Mouse (Mus musculus) intestine, embryonic 15.5 days (tissue): ENCODE data around the gene Ahcyl1. TPM values are rescaled to one million over a fixed set of nuclear protein-coding genes. Genes with fewer than 3 reads are reported as not detected.
"Not testable (repeated sequence)": the region's sequence is repeated elsewhere in the genome, so short reads cannot be mapped to it uniquely, and the experiment has no call there.

ENCODE experiments used
- ATAC-seq: fragments of 200-750 bp; cut with Nextera tagmentation; 2 replicates; pipeline ENCODE4 v1.8.0; 2017; ENCODE audit warnings: moderate TSS enrichment, moderate library complexity
- H3K27ac ChIP-seq: fragments of 300-500 bp; sonication (generic); 2 replicates; pipeline ENCODE4 v1.5.1; 2015; ENCODE audit warnings: mild to moderate bottlenecking, inconsistent platforms
- H3K27me3 ChIP-seq: fragments of 300-500 bp; sonication (generic); replicated peaks from 2 replicates; pipeline ENCODE4 v1.6.1; 2015; ENCODE audit warnings: inconsistent platforms
- H3K36me3 ChIP-seq: fragments of 300-500 bp; sonication (generic); 2 replicates; pipeline ENCODE4 v1.6.1; 2015; ENCODE audit warnings: inconsistent platforms
- H3K4me1 ChIP-seq: fragments of 300-500 bp; sonication (generic); replicated peaks from 2 replicates; pipeline ENCODE4 v1.6.1; 2015; ENCODE audit warnings: inconsistent platforms
- H3K4me2 ChIP-seq: fragments of 300-500 bp; sonication (generic); replicated peaks from 2 replicates; pipeline ENCODE4 v1.6.1; 2015; ENCODE audit warnings: mild to moderate bottlenecking, inconsistent platforms
- H3K4me3 ChIP-seq: fragments of 300-500 bp; sonication (generic); replicated peaks from 2 replicates; pipeline ENCODE4 v1.5.1; 2015; ENCODE audit warnings: inconsistent platforms
- H3K9ac ChIP-seq: fragments of 300-500 bp; sonication (generic); 2 replicates; pipeline ENCODE4 v1.6.1; 2015; ENCODE audit warnings: inconsistent platforms
- H3K9me3 ChIP-seq: fragments of 300-500 bp; sonication (generic); 2 replicates; pipeline ENCODE4 v1.6.1; 2016; ENCODE audit warnings: inconsistent platforms
- WGBS: fragments of 180-500 bp; shearing (Covaris S2); methylation state at CpG from one replicate; pipeline ENCODE4 v1.1.7; 2015; 5-methylcytosine and 5-hydroxymethylcytosine counted together
- polyA plus RNA-seq: library from polyadenylated mRNA; unstranded; fragments of >200 nt; fragmentation: Nextera tagmentation; extraction: Ambion mirVana; gene quantifications from 2 replicates; pipeline ENCODE4 v1.2.1, GENCODE M21; 2015

Gene Ahcyl1
- polyA plus RNA-seq, 1 experiment from 2014 or later, result 77.6 TPM

DNA sequence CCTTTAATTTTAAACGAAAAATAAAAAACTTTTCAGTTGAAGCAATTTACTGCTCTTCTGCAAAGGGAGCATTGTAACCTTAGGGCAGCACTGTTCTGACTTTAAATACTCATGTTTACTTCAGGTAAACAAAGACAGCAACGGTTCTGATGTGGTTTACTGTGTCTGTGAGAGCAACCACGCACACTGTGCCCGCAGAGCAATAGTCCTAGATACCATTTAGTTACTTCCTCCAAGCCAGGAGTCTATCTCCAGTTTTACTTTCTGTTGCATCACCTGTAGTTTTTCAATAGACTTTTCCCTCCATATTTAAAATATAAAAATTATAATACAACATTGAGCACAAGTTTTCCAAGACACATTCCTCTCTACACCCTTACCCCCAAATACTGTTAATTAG is 25.9 kb downstream of the Ahcyl1 start:
- WGBS, result 72% methylated on average over 4 of the region's 4 CpGs
- Histone ChIP-seq H3K4me1 (no peaks in the 10 kb centered on the region), H3K9me3 (no peaks in the 10 kb centered on the region), H3K4me3 (no peak overlapping the region), H3K9ac (no peak overlapping the region), H3K27me3 (no peaks in the 10 kb centered on the region), H3K27ac (no peak overlapping the region), H3K4me2 (no peak overlapping the region), H3K36me3 (peaks cover 44% of the 10 kb centered on the region)
- ATAC-seq, result no peak

GRCm38 (mm10) chr3:107668786-107669185 is 27.6 kb downstream of the Ahcyl1 start:
- Histone ChIP-seq H3K27ac (no peak overlapping the region), H3K9me3 (no peaks in the 10 kb centered on the region), H3K4me1 (no peaks in the 10 kb centered on the region), H3K4me3 (no peak overlapping the region), H3K9ac (no peak overlapping the region), H3K36me3 (peaks cover 49% of the 10 kb centered on the region), H3K27me3 (no peaks in the 10 kb centered on the region), H3K4me2 (no peak overlapping the region)
- 81% methylated on average over 7 of the region's 7 CpGs for WGBS
- ATAC-seq, result no peak

DNA sequence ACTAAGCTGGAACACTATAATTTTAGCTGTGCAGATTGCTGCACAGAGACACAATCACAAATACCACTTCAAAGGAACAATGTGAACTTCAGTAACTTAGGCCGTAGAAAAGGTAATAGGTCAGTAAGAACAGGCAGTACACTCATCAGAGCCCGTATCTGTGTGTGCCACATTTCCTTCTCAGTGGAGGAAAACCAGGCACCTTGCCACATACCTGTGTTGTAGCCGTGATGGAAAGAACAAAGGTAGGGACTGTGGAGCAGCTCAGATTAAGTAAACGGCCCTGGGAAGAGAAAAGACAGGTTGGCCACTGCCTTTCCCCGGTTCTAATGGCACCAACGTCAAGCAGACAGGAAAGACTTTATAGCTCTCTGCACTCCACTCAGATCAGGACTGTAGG is 28.9 kb downstream of the Ahcyl1 start:
- H3K9ac ChIP-seq, result no peak overlapping the region
- H3K4me1 ChIP-seq, result no peaks in the 10 kb centered on the region
- no peaks in the 10 kb centered on the region for H3K9me3 ChIP-seq
- H3K4me2 ChIP-seq, result no peak overlapping the region
- WGBS, result 73% methylated on average over 6 of the region's 6 CpGs
- no peak overlapping the region for H3K4me3 ChIP-seq
- H3K27ac ChIP-seq, result no peak overlapping the region
- H3K27me3 ChIP-seq, result no peaks in the 10 kb centered on the region
- ATAC-seq, result no peak
- H3K36me3 ChIP-seq, result peaks cover 47% of the 10 kb centered on the region

GRCm38 (mm10) chr3:107664641-107665040 is 31.7 kb downstream of the Ahcyl1 start:
- Histone ChIP-seq H3K27ac (no peak overlapping the region), H3K9ac (no peak overlapping the region), H3K9me3 (no peaks in the 10 kb centered on the region), H3K4me1 (no peaks in the 10 kb centered on the region), H3K36me3 (peaks cover 48% of the 10 kb centered on the region), H3K27me3 (no peaks in the 10 kb centered on the region), H3K4me3 (no peak overlapping the region), H3K4me2 (no peak overlapping the region)
- WGBS, result 93% methylated on average over 1 of the region's 1 CpGs
- ATAC-seq, result no peak

DNA sequence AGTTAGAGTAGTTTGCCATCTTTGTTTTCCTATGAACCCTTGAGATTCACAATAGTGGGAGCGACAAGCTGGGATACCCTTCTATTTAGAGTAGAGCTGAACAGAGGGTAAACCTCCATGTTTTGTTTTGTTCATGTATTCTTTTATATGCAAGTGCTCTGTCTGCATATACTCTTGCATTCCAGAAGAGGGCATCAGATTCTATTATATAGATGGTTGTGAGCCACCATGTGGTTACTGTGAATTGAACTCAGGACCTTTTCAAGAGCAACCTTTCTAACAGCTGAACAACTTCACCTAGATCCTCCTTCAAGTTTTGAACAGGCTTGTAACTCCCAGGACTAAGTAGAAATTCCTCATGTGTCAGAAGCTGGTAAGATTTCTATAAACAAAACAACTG is 37.4 kb downstream of the Ahcyl1 start:
- H3K4me2 ChIP-seq, result no peak overlapping the region
- H3K9me3 ChIP-seq, result no peaks in the 10 kb centered on the region
- WGBS, result 94% methylated on average over 1 of the region's 1 CpGs
- no peak overlapping the region for H3K4me3 ChIP-seq
- no peak for ATAC-seq
- H3K27ac ChIP-seq, result no peak overlapping the region
- no peak overlapping the region for H3K9ac ChIP-seq
- H3K36me3 ChIP-seq, result peaks cover 10% of the 10 kb centered on the region; the same call in 1 of the 2 replicates
- no peaks in the 10 kb centered on the region for H3K4me1 ChIP-seq
- no peaks in the 10 kb centered on the region for H3K27me3 ChIP-seq

GRCm38 (mm10) chr3:107656888-107657287 is 39.5 kb downstream of the Ahcyl1 start:
- Histone ChIP-seq H3K27me3 (no peaks in the 10 kb centered on the region), H3K4me3 (no peak overlapping the region), H3K9ac (no peak overlapping the region), H3K4me2 (no peak overlapping the region), H3K4me1 (no peaks in the 10 kb centered on the region), H3K9me3 (no peaks in the 10 kb centered on the region), H3K36me3 (peaks cover 5% of the 10 kb centered on the region; the same call in 1 of the 2 replicates), H3K27ac (no peak overlapping the region)
- WGBS, result 68% methylated on average over 4 of the region's 4 CpGs
- no peak for ATAC-seq

DNA sequence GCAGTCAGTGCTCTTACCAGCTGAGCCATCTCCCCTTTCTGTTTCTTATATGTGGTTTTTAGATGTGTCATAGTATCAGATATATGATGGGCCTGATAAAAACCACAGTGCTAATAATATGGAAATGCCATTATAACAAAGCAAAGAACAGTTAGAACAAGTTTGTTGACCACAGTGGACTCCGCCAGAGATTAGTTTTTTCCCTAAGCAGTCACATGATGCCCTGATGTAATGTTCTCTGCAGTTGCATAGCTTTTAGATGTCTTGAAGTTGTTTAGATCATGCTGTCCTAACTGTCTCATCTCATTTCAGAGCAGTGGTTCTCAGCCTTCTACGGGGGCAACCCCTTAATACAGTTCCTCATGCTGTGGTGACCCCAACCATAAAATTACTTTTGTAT is 40.2 kb downstream of the Ahcyl1 start:
- Histone ChIP-seq H3K27me3 (no peaks in the 10 kb centered on the region), H3K4me2 (no peak overlapping the region), H3K4me3 (no peak overlapping the region), H3K27ac (no peak overlapping the region), H3K4me1 (no peaks in the 10 kb centered on the region), H3K9me3 (no peaks in the 10 kb centered on the region), H3K36me3 (peaks cover 5% of the 10 kb centered on the region; the same call in 1 of the 2 replicates), H3K9ac (no peak overlapping the region)
- WGBS, result 79% methylated on average over 2 of the region's 2 CpGs
- no peak for ATAC-seq

DNA sequence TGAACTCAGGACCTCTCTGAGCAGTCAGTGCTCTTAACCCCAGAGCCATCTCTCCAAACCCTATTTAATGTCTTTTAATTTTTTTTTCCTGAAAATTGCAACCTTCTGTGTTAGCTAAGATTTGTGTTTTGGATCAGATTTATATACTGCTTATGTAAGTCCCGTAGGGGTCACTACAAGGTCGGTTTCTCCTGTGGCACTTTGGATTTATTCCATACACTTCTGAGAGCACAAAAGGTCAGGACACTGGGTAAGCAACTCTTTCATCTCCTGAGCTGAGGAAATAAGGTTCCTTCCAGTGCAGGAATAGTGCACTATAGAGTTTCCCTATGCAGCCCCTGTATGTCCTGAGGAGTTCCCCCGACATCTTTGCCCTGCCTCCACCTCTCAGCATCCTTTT is 40.9 kb downstream of the Ahcyl1 start:
- no peak for ATAC-seq
- Histone ChIP-seq H3K27ac (no peak overlapping the region), H3K4me3 (no peak overlapping the region), H3K27me3 (no peaks in the 10 kb centered on the region), H3K4me1 (no peaks in the 10 kb centered on the region), H3K4me2 (no peak overlapping the region), H3K36me3 (peaks cover 5% of the 10 kb centered on the region; the same call in 1 of the 2 replicates), H3K9me3 (no peaks in the 10 kb centered on the region), H3K9ac (no peak overlapping the region)
- WGBS, result 50% methylated on average over 3 of the region's 3 CpGs

DNA sequence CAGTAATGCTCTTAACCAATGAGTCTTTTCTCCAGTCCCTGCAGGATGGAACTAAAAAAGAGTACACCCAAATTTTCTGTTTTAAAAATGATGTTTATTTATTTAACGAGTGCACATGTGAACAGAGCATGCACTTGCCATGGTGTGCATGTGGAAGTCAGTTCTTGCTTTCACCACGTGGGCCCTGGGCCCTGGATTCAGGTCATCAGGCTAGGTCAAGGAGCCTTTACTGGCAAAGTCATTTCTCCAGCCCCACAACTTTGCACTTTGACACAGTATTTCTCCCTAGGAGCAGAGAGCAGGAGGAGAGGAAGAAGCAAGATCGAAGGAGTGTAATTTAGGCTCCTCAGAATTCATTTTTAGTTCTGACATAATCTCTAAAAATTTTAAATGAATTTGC is 41.5 kb downstream of the Ahcyl1 start:
- 69% methylated on average over 3 of the region's 3 CpGs for WGBS
- Histone ChIP-seq H3K4me3 (no peak overlapping the region), H3K9ac (no peak overlapping the region), H3K4me1 (no peaks in the 10 kb centered on the region), H3K27ac (no peak overlapping the region), H3K4me2 (no peak overlapping the region), H3K36me3 (no peaks in the 10 kb centered on the region), H3K9me3 (no peaks in the 10 kb centered on the region), H3K27me3 (no peaks in the 10 kb centered on the region)
- ATAC-seq, result no peak

- no peaks in the 10 kb centered on the region for H3K36me3 ChIP-seq
- H3K4me2 ChIP-seq, result no peak overlapping the region
- no peaks in the 10 kb centered on the region for H3K4me1 ChIP-seq
- no peak overlapping the region for H3K9ac ChIP-seq
- no peak overlapping the region for H3K27ac ChIP-seq
- whole genome bisulfite sequencing, result 88% methylated on average over 3 of the region's 3 CpGs
- H3K9me3 ChIP-seq, result no peaks in the 10 kb centered on the region
- H3K27me3 ChIP-seq, result no peaks in the 10 kb centered on the region
- ATAC-seq, result no peak
- H3K4me3 ChIP-seq, result no peak overlapping the region
These were observed 43.4 kb downstream of the Ahcyl1 start for GRCm38 (mm10) chr3:107652968-107653367.

DNA sequence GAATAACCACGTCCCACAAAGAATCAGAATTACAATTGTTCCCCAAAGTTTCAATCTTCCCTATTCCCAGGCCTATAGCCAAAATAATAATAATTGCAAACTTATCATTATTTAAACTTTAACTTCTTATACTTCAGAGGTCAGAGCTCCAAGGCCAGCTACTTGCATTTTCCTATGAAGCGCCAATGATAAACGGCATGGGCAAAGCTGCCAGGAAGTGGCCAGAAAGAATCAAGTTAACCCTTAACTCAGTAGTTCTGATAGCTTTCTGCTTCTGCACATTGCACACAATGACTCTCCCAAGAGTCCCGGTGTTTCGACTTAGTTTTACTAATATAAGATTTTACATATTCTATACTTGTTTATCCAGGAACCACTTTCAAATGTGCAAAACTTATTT is 46.1 kb downstream of the Ahcyl1 start:
- H3K36me3 ChIP-seq, H3K27ac ChIP-seq, H3K4me1 ChIP-seq, ATAC-seq, H3K9ac ChIP-seq, H3K27me3 ChIP-seq, H3K4me2 ChIP-seq, H3K9me3 ChIP-seq, H3K4me3 ChIP-seq: not testable (repeated sequence)
- 45% methylated on average over 5 of the region's 5 CpGs for WGBS

DNA sequence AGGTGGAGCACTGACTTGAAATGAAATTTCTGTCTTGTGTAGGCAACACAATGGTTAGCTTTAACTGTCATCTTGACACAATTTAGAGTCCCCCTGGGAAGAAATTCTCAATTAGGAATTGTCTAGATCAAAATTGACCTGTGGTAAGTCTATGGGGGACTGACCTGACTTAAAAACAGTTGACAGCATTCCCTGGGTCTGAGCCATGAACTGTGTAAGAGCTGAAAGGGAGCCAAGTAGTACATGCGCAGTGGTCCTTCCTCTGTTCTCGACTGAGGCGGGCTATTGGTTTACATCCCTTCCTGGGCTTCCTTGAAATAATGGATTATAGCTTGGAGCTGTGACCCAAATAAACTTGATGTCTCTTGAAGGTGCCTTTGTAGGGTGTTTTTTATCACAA is 49.4 kb downstream of the Ahcyl1 start:
- Histone ChIP-seq H3K36me3 (no peaks in the 10 kb centered on the region), H3K9me3 (no peaks in the 10 kb centered on the region), H3K4me1 (0 out of 2 replicates have a peak, but pooled peaks cover 2% of the 10 kb centered on the region), H3K4me2 (no peak overlapping the region), H3K4me3 (no peak overlapping the region), H3K27me3 (no peaks in the 10 kb centered on the region), H3K9ac (no peak overlapping the region), H3K27ac (no peak overlapping the region)
- WGBS, result 83% methylated on average over 3 of the region's 3 CpGs
- ATAC-seq, result no peak

DNA sequence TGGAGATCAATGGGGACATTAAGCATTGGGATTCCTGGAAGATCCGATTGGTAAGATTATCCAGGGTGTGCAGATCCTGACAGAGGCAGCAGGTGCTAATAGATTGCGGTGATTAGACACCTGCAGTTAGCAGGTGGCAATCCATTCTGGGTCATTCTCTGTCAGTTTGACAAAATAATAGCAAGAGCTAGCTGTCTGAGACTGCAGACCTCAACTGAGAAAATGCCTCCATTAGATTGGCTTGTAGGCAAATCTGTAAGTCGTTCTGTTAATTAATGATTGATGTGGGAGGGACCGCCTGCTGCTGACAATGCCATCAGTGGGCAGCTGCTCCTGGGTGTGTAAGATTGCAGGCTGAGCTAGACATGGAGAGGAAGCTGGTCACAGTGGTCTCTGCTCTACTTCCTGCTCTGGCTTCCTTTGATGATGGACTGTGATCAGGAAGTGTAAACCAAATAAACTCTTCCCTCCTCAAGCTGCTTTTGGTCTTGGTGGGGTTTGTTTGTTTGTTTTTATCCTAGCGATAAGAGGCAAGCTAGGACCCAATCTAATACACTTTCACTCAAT is 58.7 kb downstream of the Ahcyl1 start:
- Histone ChIP-seq H3K36me3 (no peaks in the 10 kb centered on the region), H3K4me2 (no peak overlapping the region), H3K4me1 (no peaks in the 10 kb centered on the region), H3K4me3 (no peak overlapping the region), H3K9me3 (no peaks in the 10 kb centered on the region), H3K27me3 (no peaks in the 10 kb centered on the region), H3K27ac (no peak overlapping the region), H3K9ac (no peak overlapping the region)
- ATAC-seq, result peak; percentile 49
- WGBS, result 58% methylated on average over 5 of the region's 5 CpGs
